Mouse (Mus musculus) heart, postnatal 0 days (tissue): ENCODE results near the gene Lrrc8c. TPM values are rescaled to one million over a fixed set of nuclear protein-coding genes. Genes with fewer than 3 reads are reported as not detected.
A peak's percentile ranks its signal among the peaks of the same experiment; 100 is the strongest.

ENCODE experiments used
- ATAC-seq: fragments of 200-750 bp; cut with Nextera tagmentation; 2 replicates; pipeline ENCODE4 v1.8.0; 2017; ENCODE audit warnings: low read depth, moderate number of reproducible peaks, moderate library complexity; ENCODE audit not compliant: insufficient read depth
- DNase-seq: peaks from one replicate; pipeline ENCODE4 v3.0.0-alpha.2; 2016; ENCODE audit warnings: low spot score
- H3K27ac ChIP-seq: fragments of 300-500 bp; sonication (generic); 2 replicates; pipeline ENCODE4 v1.5.1; 2014; ENCODE audit warnings: low read depth, mild to moderate bottlenecking
- H3K27me3 ChIP-seq: fragments of 300-500 bp; sonication (generic); 2 replicates; pipeline ENCODE4 v1.6.1; 2014; ENCODE audit warnings: low read length, mixed read lengths; ENCODE audit not compliant: control insufficient read depth, insufficient read depth
- H3K36me3 ChIP-seq: fragments of 300-500 bp; sonication (generic); replicated peaks from 2 replicates; pipeline ENCODE4 v1.6.1; 2014; ENCODE audit warnings: low read length, mixed read lengths; ENCODE audit not compliant: control insufficient read depth, insufficient read depth
- H3K4me1 ChIP-seq: fragments of 300-500 bp; sonication (generic); 2 replicates; pipeline ENCODE4 v1.6.1; 2014; ENCODE audit warnings: antibody characterized with exemption; ENCODE audit not compliant: control insufficient read depth, insufficient read depth
- H3K4me2 ChIP-seq: fragments of 300-500 bp; sonication (generic); 2 replicates; pipeline ENCODE4 v1.6.1; 2014; ENCODE audit warnings: low read depth, mild to moderate bottlenecking, low read length, moderate library complexity
- H3K4me3 ChIP-seq: fragments of 300-500 bp; sonication (generic); 2 replicates; pipeline ENCODE4 v1.5.1; 2014; ENCODE audit warnings: low read depth, low read length
- H3K9ac ChIP-seq: fragments of 300-500 bp; sonication (generic); replicated peaks from 2 replicates; pipeline ENCODE4 v1.6.1; 2014; ENCODE audit warnings: low read depth, low read length, mixed read lengths
- H3K9me3 ChIP-seq: fragments of 300-500 bp; sonication (generic); replicated peaks from 2 replicates; pipeline ENCODE4 v1.6.1; 2016; ENCODE audit warnings: low read length; ENCODE audit not compliant: control insufficient read depth
- CTCF ChIP-seq: IDR thresholded peaks from 2 replicates; pipeline ENCODE4 v1.5.1; 2016; ENCODE audit warnings: antibody characterized with exemption, control low read depth, low read depth
- EP300 ChIP-seq: IDR thresholded peaks from 2 replicates; pipeline ENCODE4 v1.6.1; 2016; ENCODE audit warnings: antibody characterized with exemption, low read depth
- WGBS: fragments of 180-500 bp; shearing (Covaris S2); extraction: QIAGEN DNeasy Blood & Tissue Kit; methylation state at CpG from one replicate; pipeline ENCODE4 v1.1.7; 2014; 5-methylcytosine and 5-hydroxymethylcytosine counted together
- polyA plus RNA-seq: library from polyadenylated mRNA; unstranded; fragments of >200 nt; fragmentation: Nextera tagmentation; extraction: Ambion mirVana; gene quantifications from 2 replicates; pipeline ENCODE4 v1.2.1, GENCODE M21; 2015
- total RNA-seq: library from RNA; depleted of rRNA; stranded (reverse); fragments of >200 nt; gene quantifications from 2 replicates; pipeline ENCODE4 v1.2.3, GENCODE M21; 2014; ENCODE audit warnings: low replicate concordance

The Lrrc8c gene
- total and polyA plus RNA-seq, 2 experiments from 2014 or later = 5.0 to 14.9 TPM

- no peak overlapping the region for H3K27ac ChIP-seq
- no peak overlapping the region for H3K4me3 ChIP-seq
- H3K4me1 ChIP-seq = peaks cover 28% of the 10 kb centered on the region
- no peaks in the 10 kb centered on the region for H3K9me3 ChIP-seq
- no peak overlapping the region for H3K9ac ChIP-seq
- H3K36me3 ChIP-seq = no peaks in the 10 kb centered on the region
- DNase-seq (no peak), ATAC-seq (no peak)
- H3K27me3 ChIP-seq = no peaks in the 10 kb centered on the region
- no peak for TF ChIP-seq EP300
- TF ChIP-seq CTCF = no peak
- H3K4me2 ChIP-seq = no peak overlapping the region
- 73% methylated on average over 4 of the region's 5 CpGs for WGBS
Observed at GRCm38 (mm10) chr5:105600998-105601397, 81.8 kb downstream of the Lrrc8c start.

DNA sequence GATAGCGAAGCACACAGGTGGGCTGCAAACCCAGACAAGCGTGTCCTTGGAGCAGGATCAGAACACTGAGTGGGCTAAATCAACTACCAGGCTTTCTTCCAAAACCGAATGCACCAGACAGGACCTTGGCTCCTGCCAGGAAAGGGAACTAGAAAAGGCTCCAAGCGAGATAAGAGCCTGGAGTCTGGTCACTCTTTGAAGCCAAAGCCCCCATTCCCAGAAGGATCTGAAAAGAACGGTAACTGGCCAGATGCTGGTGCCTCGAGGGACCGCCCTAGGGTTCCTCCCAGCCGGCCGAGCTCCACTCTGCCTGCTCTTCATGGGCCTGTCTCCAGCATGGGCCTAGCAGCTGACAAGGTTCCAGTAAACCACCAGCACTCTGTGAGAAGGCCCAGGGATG is 83.4 kb downstream of the Lrrc8c start:
- peak overlapping the region; percentile 54; the same call in 1 of the 2 replicates for H3K27ac ChIP-seq
- H3K9ac ChIP-seq = no peak overlapping the region
- WGBS = 15% methylated on average over 9 of the region's 9 CpGs
- ATAC-seq (peak; percentile 55; the same call in 1 of the 2 replicates), DNase-seq (peak; percentile 43)
- H3K27me3 ChIP-seq = no peaks in the 10 kb centered on the region
- H3K4me2 ChIP-seq = no peak overlapping the region
- H3K9me3 ChIP-seq = no peaks in the 10 kb centered on the region
- H3K36me3 ChIP-seq = peaks cover 14% of the 10 kb centered on the region
- H3K4me3 ChIP-seq = no peak overlapping the region
- peaks cover 28% of the 10 kb centered on the region for H3K4me1 ChIP-seq
- TF ChIP-seq CTCF = no peak
- no peak for TF ChIP-seq EP300

- DNase-seq = no peak
Observed at GRCm38 (mm10) chr5:105605736-105606135, 86.5 kb downstream of the Lrrc8c start.

GRCm38 (mm10) chr5:105609683-105610082 is 90.5 kb downstream of the Lrrc8c start:
- Histone ChIP-seq H3K9me3 (no peaks in the 10 kb centered on the region), H3K27ac (no peak overlapping the region), H3K4me1 (0 out of 2 replicates have a peak, but pooled peaks cover 4% of the 10 kb centered on the region), H3K4me2 (no peak overlapping the region), H3K9ac (no peak overlapping the region), H3K4me3 (no peak overlapping the region), H3K36me3 (peaks cover 36% of the 10 kb centered on the region), H3K27me3 (no peaks in the 10 kb centered on the region)
- no peak for DNase-seq
- TF ChIP-seq CTCF (no peak), EP300 (no peak)
- WGBS = 79% methylated on average over 12 of the region's 12 CpGs
- no peak; the same call in 1 of the 2 replicates for ATAC-seq

More at GRCm38 (mm10) chr5:105605736-105606135, 86.5 kb downstream of the Lrrc8c start:
- Histone ChIP-seq H3K9me3 (no peaks in the 10 kb centered on the region), H3K36me3 (peaks cover 36% of the 10 kb centered on the region), H3K27me3 (no peaks in the 10 kb centered on the region), H3K9ac (no peak overlapping the region), H3K4me2 (no peak overlapping the region), H3K4me1 (peaks cover 11% of the 10 kb centered on the region; the same call in 1 of the 2 replicates), H3K27ac (no peak overlapping the region), H3K4me3 (no peak overlapping the region)
- no peak for TF ChIP-seq CTCF
- no peak for TF ChIP-seq EP300
- no peak for ATAC-seq
- WGBS = 86% methylated on average over 9 of the region's 9 CpGs

- Histone ChIP-seq H3K27ac (no peak overlapping the region), H3K36me3 (peaks cover 18% of the 10 kb centered on the region), H3K4me1 (0 out of 2 replicates have a peak, but pooled peaks cover 4% of the 10 kb centered on the region), H3K9ac (no peak overlapping the region), H3K9me3 (no peaks in the 10 kb centered on the region), H3K27me3 (no peaks in the 10 kb centered on the region), H3K4me3 (no peak overlapping the region), H3K4me2 (no peak overlapping the region)
- no peak for DNase-seq
- WGBS = 70% methylated on average over 9 of the region's 9 CpGs
- ATAC-seq = no peak; the same call in 1 of the 2 replicates
- TF ChIP-seq EP300 (no peak), CTCF (no peak)
Observed at GRCm38 (mm10) chr5:105613002-105613401, 93.8 kb downstream of the Lrrc8c start.

DNA sequence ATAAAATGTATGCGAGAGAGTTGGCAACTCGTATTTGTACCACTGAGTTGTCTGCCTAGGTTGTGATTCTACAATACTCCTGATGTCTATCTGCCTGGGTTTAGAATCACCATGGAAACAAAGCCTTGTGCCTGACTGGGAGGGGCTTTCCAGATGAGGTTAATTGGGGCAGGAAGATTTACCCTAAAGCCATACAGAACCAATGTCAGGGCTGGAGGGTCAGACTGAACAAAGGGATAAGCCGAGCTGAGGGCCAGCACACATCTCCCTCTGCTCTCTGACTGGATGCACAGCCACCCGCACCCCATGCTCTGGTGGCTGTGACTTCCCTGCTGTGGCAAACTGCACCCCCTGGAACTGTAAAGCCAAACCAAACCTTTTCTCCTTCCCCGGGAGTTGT is 94.8 kb downstream of the Lrrc8c start:
- no peaks in the 10 kb centered on the region for H3K27me3 ChIP-seq
- 0 out of 2 replicates have a peak, but pooled peaks cover 4% of the 10 kb centered on the region for H3K4me1 ChIP-seq
- ATAC-seq = no peak
- no peak for DNase-seq
- no peak overlapping the region for H3K4me2 ChIP-seq
- no peak overlapping the region for H3K27ac ChIP-seq
- H3K4me3 ChIP-seq = no peak overlapping the region
- 64% methylated on average over 5 of the region's 5 CpGs for WGBS
- H3K36me3 ChIP-seq = peaks cover 8% of the 10 kb centered on the region
- no peaks in the 10 kb centered on the region for H3K9me3 ChIP-seq
- no peak overlapping the region for H3K9ac ChIP-seq
- TF ChIP-seq EP300 (no peak), CTCF (no peak)
